Mouse (Mus musculus): ENCODE measurements at regions not wholly inside any gene's neighbourhood (a gene's known extent, or its start where the extent isn't known, plus 50 kb on each side); places are given as distances from the start of the nearest gene placed in this dataset.

GRCm38 (mm10) chr11:45795731-45796130 lies 56.1 kb upstream of the Clint1 start:
- peak; percentile 77 to 91 for DNase-seq

- peak in 1 of 2 experiments; percentile 67 for DNase-seq
These were observed 52.0 kb upstream of the Clint1 start for GRCm38 (mm10) chr11:45799732-45800386.
